Mouse (Mus musculus) olfactory bulb, adult 2 months (tissue): ENCODE results near the gene Lrrc29. TPM values are rescaled to one million over a fixed set of nuclear protein-coding genes. Genes with fewer than 3 reads are reported as not detected.

ENCODE experiments used
- H3K27ac ChIP-seq: fragments of 200-500 bp; 2 replicates; pipeline ENCODE4 v1.5.1; 2012; ENCODE audit warnings: low read depth, low read length; ENCODE audit not compliant: insufficient read depth
- H3K4me1 ChIP-seq: fragments of 200-500 bp; 2 replicates; pipeline ENCODE4 v1.6.1; 2012; ENCODE audit warnings: low read length; ENCODE audit not compliant: control insufficient read depth, insufficient read depth
- H3K4me3 ChIP-seq: fragments of 200-500 bp; 2 replicates; pipeline ENCODE4 v1.5.1; 2012; ENCODE audit warnings: mild to moderate bottlenecking, low read depth, low read length, moderate library complexity; ENCODE audit not compliant: insufficient read depth
- CTCF ChIP-seq: fragments of 200-500 bp; IDR thresholded peaks from 2 replicates; pipeline ENCODE4 v1.5.1; 2012; ENCODE audit warnings: low read depth, mild to moderate bottlenecking, low read length, moderate library complexity; ENCODE audit not compliant: insufficient read depth
- POLR2A ChIP-seq: fragments of 200-500 bp; IDR thresholded peaks from 2 replicates; pipeline ENCODE4 v1.6.1; 2012; ENCODE audit warnings: mild to moderate bottlenecking, low read depth, low read length, moderate library complexity; ENCODE audit not compliant: insufficient read depth
- WGBS: fragments of 180-500 bp; shearing (Covaris S2); methylation state at CpG from one replicate; pipeline ENCODE4 v1.1.7; 2018; 5-methylcytosine and 5-hydroxymethylcytosine counted together
- polyA plus RNA-seq: library from polyadenylated mRNA; stranded (reverse); fragments of >200 nt; gene quantifications from 2 replicates; pipeline ENCODE4 v1.2.4, GENCODE M21; 2012; ENCODE audit warnings: low replicate concordance; ENCODE audit not compliant: missing spikeins, insufficient read depth, insufficient read length

The Lrrc29 gene
- polyA plus RNA-seq, 1 experiment = not detected

DNA sequence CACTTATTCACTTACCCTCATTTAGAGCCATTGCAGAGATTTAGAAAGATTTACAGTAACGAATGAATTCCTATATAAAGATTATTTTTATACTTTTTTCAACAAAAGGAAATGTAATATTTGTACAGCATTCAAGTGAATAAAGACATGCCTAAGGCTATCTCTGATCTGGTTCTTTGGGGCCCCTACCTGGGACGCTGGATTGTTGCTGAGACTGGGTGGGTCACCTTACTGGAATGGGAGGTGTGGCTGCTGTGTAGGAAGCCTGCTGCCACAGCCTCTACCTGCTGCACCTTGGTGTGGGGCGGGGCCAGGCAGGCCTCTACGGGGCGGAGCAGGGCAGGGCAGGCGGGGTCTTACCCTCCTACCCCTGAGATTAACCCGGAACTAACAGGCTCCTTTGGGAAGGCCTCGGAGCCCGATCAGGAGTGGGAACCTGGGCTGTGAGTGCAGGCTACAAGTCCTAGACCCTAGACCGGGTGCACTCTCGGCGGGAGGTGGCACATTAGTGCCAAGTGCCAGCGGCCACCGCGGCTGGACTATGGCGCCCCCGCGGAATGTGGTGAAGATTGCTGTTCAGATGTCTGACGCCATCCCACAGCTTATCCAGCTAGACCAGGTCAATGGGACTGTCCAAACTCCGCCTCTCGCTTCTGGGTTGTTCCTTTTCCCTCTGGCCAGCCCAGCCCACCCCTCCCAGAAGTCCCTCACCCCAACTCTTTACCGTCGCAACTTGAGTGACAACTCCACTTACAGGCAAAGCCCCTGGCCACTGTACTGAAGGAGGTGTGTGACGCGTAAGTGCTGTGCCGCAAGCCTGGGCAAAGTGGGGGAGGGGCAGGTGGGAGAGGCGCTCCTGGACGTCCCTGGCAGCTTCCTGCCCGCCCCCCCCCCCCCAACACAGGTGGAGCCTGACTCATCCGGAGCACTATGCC, 20.6 kb downstream of the Lrrc29 start, which contains the start of gene Elmo3:
Gene Elmo3, plus strand, starts transcription at position 391 of the 935 bp plus-strand sequence.
- 4% methylated on average over 30 of the region's 30 CpGs for WGBS
- Histone ChIP-seq H3K4me3 (peak within 1 kb of the TSS; percentile 31), H3K27ac (no peak within 1 kb of the TSS; the same call in 1 of the 2 replicates), H3K4me1 (peaks cover 27% of the 10 kb centered on the region)
- TF ChIP-seq CTCF (no peak), POLR2A (no peak)

- WGBS = 47% methylated on average over 9 of the region's 9 CpGs
- TF ChIP-seq CTCF (no peak), POLR2A (no peak)
- no peak overlapping the region for H3K4me3 ChIP-seq
- H3K4me1 ChIP-seq = peaks cover 27% of the 10 kb centered on the region
- H3K27ac ChIP-seq = no peak overlapping the region; the same call in 1 of the 2 replicates
Observed at GRCm38 (mm10) chr8:105304325-105305210, 21.5 kb downstream of the Lrrc29 start.

DNA sequence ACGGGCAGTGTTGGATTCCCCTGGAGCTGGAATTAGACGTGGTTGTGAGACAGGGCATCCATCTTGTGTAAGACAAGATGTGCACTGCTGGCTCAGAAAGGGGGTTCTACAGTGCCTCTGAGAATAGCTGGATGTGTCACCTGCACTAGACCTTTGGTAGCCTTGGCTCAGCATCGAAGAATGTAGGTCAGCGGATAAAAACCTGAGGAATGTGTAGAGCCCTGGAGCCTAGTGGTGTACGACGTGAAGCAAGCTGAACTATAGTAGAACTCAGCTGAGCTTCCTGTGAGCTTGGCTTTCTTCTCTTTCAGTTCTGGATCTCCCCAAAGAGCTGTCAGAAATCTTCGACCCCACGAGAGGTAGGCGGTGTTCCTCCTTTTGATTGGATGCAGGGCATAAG, 22.2 kb downstream of the Lrrc29 start:
- Histone ChIP-seq H3K27ac (no peak overlapping the region), H3K4me1 (peaks cover 28% of the 10 kb centered on the region), H3K4me3 (no peak overlapping the region)
- 71% methylated on average over 9 of the region's 9 CpGs for WGBS
- no peak for TF ChIP-seq CTCF
- no peak for TF ChIP-seq POLR2A

- TF ChIP-seq POLR2A (no peak), CTCF (no peak)
- H3K4me3 ChIP-seq = no peak overlapping the region
- WGBS = 63% methylated on average over 8 of the region's 8 CpGs
Observed at GRCm38 (mm10) chr8:105303396-105303795, 22.7 kb downstream of the Lrrc29 start.

DNA sequence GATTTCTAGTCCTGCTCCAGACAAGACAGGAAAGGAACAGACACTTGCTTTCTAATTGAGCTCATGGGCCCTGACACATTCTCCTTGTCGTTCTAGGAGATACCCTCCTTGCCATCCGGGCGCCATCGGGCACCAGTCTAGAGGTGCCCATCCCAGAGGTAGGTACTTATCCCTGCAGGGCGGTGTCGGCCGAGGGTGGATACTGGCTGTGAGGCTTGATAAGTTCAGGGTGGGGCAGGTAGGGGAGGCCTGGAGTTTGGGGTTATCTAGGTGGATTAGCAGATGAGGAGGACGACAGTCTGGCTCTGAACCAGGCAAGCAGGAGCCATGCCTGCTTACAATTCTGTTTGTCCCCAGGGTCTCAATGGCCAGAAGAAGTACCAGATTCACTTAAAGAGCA, 26.1 kb downstream of the Lrrc29 start:
- WGBS = 94% methylated on average over 8 of the region's 8 CpGs
- TF ChIP-seq CTCF (no peak), POLR2A (no peak)
- H3K4me3 ChIP-seq = no peak overlapping the region

More at GRCm38 (mm10) chr8:105303396-105303795, 22.7 kb downstream of the Lrrc29 start:
- H3K27ac ChIP-seq = no peak overlapping the region
- peaks cover 32% of the 10 kb centered on the region for H3K4me1 ChIP-seq

GRCm38 (mm10) chr8:105298351-105299252, 27.5 kb downstream of the Lrrc29 start:
- 44% methylated on average over 18 of the region's 18 CpGs for WGBS

More for the DNA sequence above, 26.1 kb downstream of the Lrrc29 start:
- no peak overlapping the region for H3K27ac ChIP-seq
- H3K4me1 ChIP-seq = peaks cover 21% of the 10 kb centered on the region

GRCm38 (mm10) chr8:105297511-105298192, 28.4 kb downstream of the Lrrc29 start, which contains the start of gene E2f4:
E2f4 (plus strand) TSS chr8:105297663.
- Histone ChIP-seq H3K27ac (0 out of 2 replicates have a peak within 1 kb of the TSS, but pooled peaks have one; percentile 16), H3K4me3 (peak within 1 kb of the TSS; percentile 85), H3K4me1 (peaks cover 9% of the 10 kb centered on the region)
- peak; percentile 90 for TF ChIP-seq POLR2A
- TF ChIP-seq CTCF = no peak
- under 1% methylated on average over 58 of the region's 58 CpGs for WGBS

More at GRCm38 (mm10) chr8:105298351-105299252, 27.5 kb downstream of the Lrrc29 start:
- TF ChIP-seq POLR2A = no peak
- TF ChIP-seq CTCF = no peak
- no peak overlapping the region for H3K27ac ChIP-seq
- H3K4me3 ChIP-seq = peak overlapping the region; percentile 85
- H3K4me1 ChIP-seq = peaks cover 11% of the 10 kb centered on the region
